Mouse (Mus musculus) spleen, adult 2 months (tissue): Measurements from ENCODE around the gene Brd2.

Experiments used
- CTCF ChIP-seq: fragments of 200-500 bp; IDR thresholded peaks from 2 replicates; pipeline ENCODE4 v1.5.1; 2011; ENCODE audit warnings: mild to moderate bottlenecking, inconsistent platforms; ENCODE audit not compliant: insufficient read depth, insufficient read length, insufficient replicate concordance; ENCODE audit errors: extremely low read depth
- POLR2A ChIP-seq: fragments of 200-500 bp; IDR thresholded peaks from 2 replicates; pipeline ENCODE4 v1.6.1; 2011; ENCODE audit warnings: low read depth, low read length, inconsistent platforms

GRCm38 (mm10) chr17:34137601-34138000 lies 15.2 kb upstream of the Brd2 start:
- no peak for TF ChIP-seq POLR2A
- no peak for TF ChIP-seq CTCF
